Mouse (Mus musculus) ES-E14 (cell line): Measurements from ENCODE around the gene Tgfbr2. TPM values are rescaled to one million over a fixed set of nuclear protein-coding genes. Genes with fewer than 3 reads are reported as not detected.

Source experiments
- DNase-seq: peaks from one replicate; pipeline ENCODE4 v3.0.0-alpha.2; 2013; ENCODE audit warnings: low read depth, low spot score
- H3K27ac ChIP-seq: 2 replicates; pipeline ENCODE4 v1.5.1; 2012; ENCODE audit warnings: low read depth, mild to moderate bottlenecking, low read length, moderate library complexity, mixed read lengths; ENCODE audit not compliant: poor library complexity, insufficient read depth, severe bottlenecking
- H3K36me3 ChIP-seq: 2 replicates; pipeline ENCODE4 v1.6.1; 2012; ENCODE audit warnings: mild to moderate bottlenecking, low read length, moderate library complexity, mixed read lengths; ENCODE audit not compliant: control insufficient read depth, poor library complexity, insufficient read depth, severe bottlenecking
- H3K4me1 ChIP-seq, 2 experiments: fragments of 150-350 bp in 1 of 2; sonication (generic) in 1 of 2; 2 replicates each; pipeline ENCODE4 v1.6.1; 2012; ENCODE audit warnings: low read length in 2 of 2, mild to moderate bottlenecking in 1 of 2, mixed read lengths in 1 of 2; ENCODE audit not compliant: control insufficient read depth in 2 of 2, insufficient read depth in 2 of 2, poor library complexity in 1 of 2
- H3K4me3 ChIP-seq, 2 experiments: fragments of 150-350 bp in 1 of 2; sonication (generic) in 1 of 2; 2 replicates each; pipeline ENCODE4 v1.5.1; 2012; ENCODE audit warnings: low read length in 2 of 2, low read depth in 1 of 2, mild to moderate bottlenecking in 1 of 2, mixed read lengths in 1 of 2; ENCODE audit not compliant: insufficient read depth in 1 of 2, poor library complexity in 1 of 2, severe bottlenecking in 1 of 2
- H3K9ac ChIP-seq: 2 replicates; pipeline ENCODE4 v1.6.1; 2012; ENCODE audit warnings: low read depth, mild to moderate bottlenecking, low read length, mixed read lengths; ENCODE audit not compliant: poor library complexity, insufficient read depth, severe bottlenecking
- H3K9me3 ChIP-seq: fragments of 150-350 bp; sonication (generic); 2 replicates; pipeline ENCODE4 v1.6.1; 2012; ENCODE audit warnings: low read depth, mild to moderate bottlenecking, low read length; ENCODE audit not compliant: control insufficient read depth, insufficient read depth
- CHD2 ChIP-seq: IDR thresholded peaks from 2 replicates; pipeline ENCODE4 v1.6.1; 2014; ENCODE audit warnings: mild to moderate bottlenecking, low read depth, low read length, inconsistent platforms
- HCFC1 ChIP-seq: IDR thresholded peaks from 2 replicates; pipeline ENCODE4 v1.6.1; 2012; ENCODE audit warnings: low read length, inconsistent platforms, borderline replicate concordance; ENCODE audit not compliant: insufficient read depth
- MAFK ChIP-seq: IDR thresholded peaks from 2 replicates; pipeline ENCODE4 v1.6.1; 2014; ENCODE audit warnings: mild to moderate bottlenecking, low read depth, low read length, inconsistent platforms; ENCODE audit not compliant: insufficient read depth
- ZC3H11A ChIP-seq: IDR thresholded peaks from 2 replicates; pipeline ENCODE4 v1.6.1; 2012; ENCODE audit warnings: low read depth, mild to moderate bottlenecking, inconsistent platforms, low read length, borderline replicate concordance
- ZNF384 ChIP-seq: IDR thresholded peaks from 2 replicates; pipeline ENCODE4 v1.6.1; 2012; ENCODE audit warnings: low read depth, low read length, inconsistent platforms
- in situ Hi-C, 2 experiments: fragments of 600-800 bp; cut with MboI; formaldehyde crosslinking; loops; one replicate each; pipeline ENCODE4 v1.15.1; 2025; ENCODE audit warnings: low sequenced_read_pairs in 2 of 2, inconsistent platforms in 1 of 2; ENCODE audit not compliant: unreplicated experiment in 2 of 2
- total RNA-seq: library from RNA; depleted of rRNA; stranded (reverse); fragments of 300-350 nt; gene quantifications from 2 replicates; pipeline ENCODE4 v1.2.3, GENCODE M21; 2012

Gene Tgfbr2
- total RNA-seq, 1 experiment: 5.1 TPM

- no peak for DNase-seq
- H3K9me3 ChIP-seq: no peaks in the 10 kb centered on the region
- H3K4me1 ChIP-seq: no peaks in the 10 kb centered on the region
- H3K4me3 ChIP-seq: no peak overlapping the region
- H3K36me3 ChIP-seq: no peaks in the 10 kb centered on the region
- TF ChIP-seq MAFK: no peak
- no peak for TF ChIP-seq ZNF384
- TF ChIP-seq ZC3H11A: no peak
- no peak for TF ChIP-seq CHD2
- no peak overlapping the region for H3K9ac ChIP-seq
- in situ Hi-C loops: no loop called here
- H3K27ac ChIP-seq: no peak overlapping the region
Observed at GRCm38 (mm10) chr9:116197491-116198170, 22.5 kb upstream of the Tgfbr2 start.

- Histone ChIP-seq H3K9ac (no peak overlapping the region), H3K4me3 (no peak overlapping the region), H3K27ac (no peak overlapping the region), H3K9me3 (no peaks in the 10 kb centered on the region), H3K4me1 (no peaks in the 10 kb centered on the region), H3K36me3 (no peaks in the 10 kb centered on the region)
- TF ChIP-seq ZNF384 (no peak), CHD2 (no peak), HCFC1 (no peak), ZC3H11A (no peak), MAFK (no peak)
- DNase-seq: no peak
- in situ Hi-C loops: no loop called here
Observed at GRCm38 (mm10) chr9:116193889-116194450, 18.8 kb upstream of the Tgfbr2 start.

- H3K9ac ChIP-seq: no peak overlapping the region
- TF ChIP-seq CHD2 (no peak), HCFC1 (no peak), ZC3H11A (no peak), MAFK (no peak)
- no peak overlapping the region for H3K4me3 ChIP-seq
- H3K4me1 ChIP-seq: no peaks in the 10 kb centered on the region
- DNase-seq: no peak
- no peaks in the 10 kb centered on the region for H3K36me3 ChIP-seq
- in situ Hi-C loops: no loop called here
- no peak overlapping the region for H3K27ac ChIP-seq
- H3K9me3 ChIP-seq: no peaks in the 10 kb centered on the region
Observed at GRCm38 (mm10) chr9:116193535-116193881, 18.3 kb upstream of the Tgfbr2 start.

- TF ChIP-seq HCFC1: no peak
- TF ChIP-seq ZC3H11A: no peak
- no peak for TF ChIP-seq ZNF384
- no peak for TF ChIP-seq CHD2
- no peak for TF ChIP-seq MAFK
- no peak for DNase-seq
- Histone ChIP-seq H3K9ac (no peak overlapping the region), H3K4me1 (no peaks in the 10 kb centered on the region), H3K4me3 (no peak overlapping the region), H3K9me3 (no peaks in the 10 kb centered on the region), H3K27ac (no peak overlapping the region), H3K36me3 (no peaks in the 10 kb centered on the region)
- in situ Hi-C loops: no loop called here
Observed at GRCm38 (mm10) chr9:116192826-116193534, 17.8 kb upstream of the Tgfbr2 start.
